33 mouse cellular contexts compared by ENCODE assay signal in the genomic region with DNA sequence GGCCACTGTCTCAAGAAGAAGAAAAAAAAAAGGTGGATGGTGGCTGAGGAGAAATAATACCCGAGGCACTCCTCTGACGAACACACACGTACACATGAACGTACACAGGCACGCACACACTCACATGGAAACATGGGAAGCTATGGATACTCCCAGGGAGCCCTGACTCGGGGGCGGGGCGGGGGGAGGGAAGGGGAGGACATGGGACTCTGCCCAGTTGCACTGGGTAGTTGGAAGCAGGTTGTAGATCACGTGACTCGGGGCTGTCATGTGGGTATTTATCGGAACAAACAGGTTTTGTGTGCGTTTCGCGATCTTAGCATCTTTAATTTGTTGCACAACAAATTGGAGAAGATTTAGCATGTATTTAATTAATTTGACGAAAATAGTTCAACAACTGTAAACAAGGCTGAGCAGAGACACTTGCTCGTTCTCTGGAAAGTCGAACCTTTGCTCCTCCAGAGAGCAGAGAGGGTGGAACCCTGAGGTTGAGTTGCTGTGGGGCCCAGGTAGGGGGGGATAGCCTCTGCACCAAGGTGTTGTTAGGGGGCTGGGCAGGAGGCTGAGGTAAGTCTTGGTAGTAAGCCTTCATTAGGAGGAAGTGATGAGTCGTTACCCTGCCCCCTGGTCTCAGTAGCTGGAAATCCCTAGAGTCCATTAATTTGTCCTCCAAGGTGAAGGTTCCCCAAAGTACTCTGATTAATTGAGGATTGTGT. TPM values are rescaled to one million over a fixed set of nuclear protein-coding genes. Genes with fewer than 3 reads are reported as not detected.
"Had no signal": no experiment of that assay in that cellular context is flagged by ENCODE, and none has a peak within 500 bp of the region (broad histone marks: within the 10 kb centered on the region; RNA-seq: fewer than 3 reads in every experiment).

No protein-coding gene starts in this region.

- ATAC-seq: forebrain, embryonic 13.5 days; forebrain, embryonic 14.5 days; forebrain, embryonic 15.5 days; forebrain, embryonic 16.5 days; forebrain, postnatal 0 days had no signal

- H3K9me3 ChIP-seq: embryonic facial prominence, embryonic 12.5 days; embryonic facial prominence, embryonic 15.5 days; forebrain, embryonic 13.5 days; forebrain, embryonic 15.5 days had no signal

- H3K4me2 ChIP-seq: embryonic facial prominence, embryonic 12.5 days; embryonic facial prominence, embryonic 13.5 days; embryonic facial prominence, embryonic 15.5 days; forebrain, embryonic 12.5 days; forebrain, embryonic 13.5 days; forebrain, embryonic 15.5 days had no signal

- H3K4me3 ChIP-seq: embryonic facial prominence, embryonic 10.5 days; embryonic facial prominence, embryonic 12.5 days; embryonic facial prominence, embryonic 13.5 days; embryonic facial prominence, embryonic 15.5 days; erythroblast, embryonic 14.5 days; forebrain, embryonic 10.5 days; forebrain, embryonic 12.5 days; forebrain, embryonic 13.5 days; forebrain, embryonic 15.5 days; gastrocnemius, adult 2 months; heart, adult 2 months had no signal

- H3K27me3 ChIP-seq: embryonic facial prominence, embryonic 12.5 days; forebrain, embryonic 12.5 days; forebrain, embryonic 13.5 days; forebrain, embryonic 15.5 days had no signal

- H3K36me3 ChIP-seq: embryonic facial prominence, embryonic 10.5 days; embryonic facial prominence, embryonic 12.5 days; embryonic facial prominence, embryonic 13.5 days; embryonic facial prominence, embryonic 15.5 days; forebrain, embryonic 10.5 days; forebrain, embryonic 12.5 days; forebrain, embryonic 15.5 days had no signal

- H3K4me1 ChIP-seq: embryonic facial prominence, embryonic 10.5 days; embryonic facial prominence, embryonic 12.5 days; embryonic facial prominence, embryonic 13.5 days; embryonic facial prominence, embryonic 15.5 days; forebrain, embryonic 10.5 days; forebrain, embryonic 12.5 days; forebrain, embryonic 13.5 days; forebrain, embryonic 15.5 days had no signal

- H3K27ac ChIP-seq: embryonic facial prominence, embryonic 10.5 days; embryonic facial prominence, embryonic 12.5 days; embryonic facial prominence, embryonic 13.5 days; embryonic facial prominence, embryonic 15.5 days; forebrain, embryonic 10.5 days; forebrain, embryonic 12.5 days; forebrain, embryonic 13.5 days; forebrain, embryonic 15.5 days; gastrocnemius, adult 2 months; heart, adult 2 months had no signal

- H3K9ac ChIP-seq: embryonic facial prominence, embryonic 12.5 days; embryonic facial prominence, embryonic 13.5 days; embryonic facial prominence, embryonic 15.5 days; forebrain, embryonic 12.5 days; forebrain, embryonic 13.5 days; forebrain, embryonic 15.5 days; forebrain, postnatal 0 days had no signal

- DNase-seq: cerebellum, adult 8-10 months; cerebellum, adult 9-10 months; cerebellum, adult 9-11 months; cerebellum, postnatal 10 days; cerebellum, postnatal 14 days; cerebellum, postnatal 25 days; cerebellum, postnatal 36 days; embryo, embryonic 11 days; forebrain, postnatal 0 days; gastrocnemius, adult 2 months; gastrocnemius, postnatal 10 days; gastrocnemius, postnatal 14 days; gastrocnemius, postnatal 25 days; gastrocnemius, postnatal 36 days; heart, adult 11 months; heart, adult 18-20 months; heart, adult 2 months had no signal

RNA-seq across cellular contexts. Expression of a gene that starts 16.5 kb away (rescaled TPM):
- polyA plus RNA-seq: cortical plate, adult 2 months; embryonic facial prominence, embryonic 10.5 days; embryonic facial prominence, embryonic 11.5 days; embryonic facial prominence, embryonic 12.5 days; embryonic facial prominence, embryonic 13.5 days; embryonic facial prominence, embryonic 14.5 days; embryonic facial prominence, embryonic 15.5 days; erythroblast, embryonic 14.5 days; forebrain, embryonic 10.5 days; forebrain, embryonic 11.5 days; forebrain, embryonic 12.5 days; forebrain, embryonic 13.5 days; forebrain, embryonic 14.5 days; forebrain, embryonic 15.5 days; forebrain, embryonic 16.5 days; forebrain, postnatal 0 days; frontal cortex, adult 2 months; heart, adult 2 months had no signal
